Mouse (Mus musculus) kidney, adult 2 months (tissue): ENCODE measurements around the gene Slc39a1.

Experiments
- CTCF ChIP-seq: fragments of 200-500 bp; conservative IDR thresholded peaks from 2 replicates; pipeline ENCODE4 v1.5.1; 2011; ENCODE audit warnings: low read depth, mild to moderate bottlenecking, control low read depth, low read length, moderate library complexity, mixed read lengths; ENCODE audit not compliant: insufficient read depth, insufficient read length
- POLR2A ChIP-seq: fragments of 200-500 bp; IDR thresholded peaks from one replicate; pipeline ENCODE4 v1.6.1; 2011; ENCODE audit warnings: low read depth, low read length, control low read depth

- TF ChIP-seq CTCF: no peak
- TF ChIP-seq POLR2A: no peak
Measured at GRCm38 (mm10) chr3:90247630-90247959, 377 bp upstream of the Slc39a1 start.
